Mouse (Mus musculus): ENCODE results near the gene Tmem267. TPM values are rescaled to one million over a fixed set of nuclear protein-coding genes. Genes with fewer than 3 reads are reported as not detected.
A peak's percentile ranks its signal among the peaks of the same experiment; 100 is the strongest.

The Tmem267 gene
- total RNA-seq, 2 experiments from 2014 or later: 14.5 to 29.4 TPM

- DNase-seq (ENCODE audit: low spot score): no peak
These were observed 131.0 kb downstream of the Tmem267 start for GRCm38 (mm10) chr13:119618841-119619240.

- DNase-seq (ENCODE audit: low spot score): peak; percentile 48
These were observed 131.9 kb downstream of the Tmem267 start for GRCm38 (mm10) chr13:119619735-119620134.

GRCm38 (mm10) chr13:119623634-119624033 is 135.8 kb downstream of the Tmem267 start, which contains the start of gene Ccl28:
Gene Ccl28, plus strand, starts transcription at chr13:119623819.
- no peak for DNase-seq (ENCODE audit: low spot score)

GRCm38 (mm10) chr13:119625952-119626351 is 138.1 kb downstream of the Tmem267 start:
- peak; percentile 19 for DNase-seq (ENCODE audit: low spot score)

- DNase-seq (ENCODE audit: low spot score): peak; percentile 80
These were observed 143.8 kb downstream of the Tmem267 start for GRCm38 (mm10) chr13:119631482-119632155.

GRCm38 (mm10) chr13:119632156-119632548 is 144.3 kb downstream of the Tmem267 start:
- no peak for DNase-seq (ENCODE audit: low spot score)

- DNase-seq (ENCODE audit: low spot score): no peak
These were observed 147.7 kb downstream of the Tmem267 start for GRCm38 (mm10) chr13:119635496-119635895.

- DNase-seq (ENCODE audit: low spot score): no peak
These were observed 150.0 kb downstream of the Tmem267 start for GRCm38 (mm10) chr13:119637837-119638236.

GRCm38 (mm10) chr13:119638449-119638848 is 150.6 kb downstream of the Tmem267 start:
- DNase-seq (ENCODE audit: low spot score): no peak

- no peak for DNase-seq (ENCODE audit: low spot score)
These were observed 151.5 kb downstream of the Tmem267 start for GRCm38 (mm10) chr13:119639302-119639701.

- peak; percentile 7 for DNase-seq (ENCODE audit: low spot score)
These were observed 152.7 kb downstream of the Tmem267 start for GRCm38 (mm10) chr13:119640504-119640903.

GRCm38 (mm10) chr13:119641145-119641544 is 153.3 kb downstream of the Tmem267 start:
- DNase-seq (ENCODE audit: low spot score): no peak

- no peak for DNase-seq (ENCODE audit: low spot score)
These were observed 156.9 kb downstream of the Tmem267 start for GRCm38 (mm10) chr13:119644769-119645168.

GRCm38 (mm10) chr13:119646511-119646910 is 158.7 kb downstream of the Tmem267 start:
- no peak for DNase-seq (ENCODE audit: low spot score)

GRCm38 (mm10) chr13:119648891-119649698 is 161.3 kb downstream of the Tmem267 start:
- DNase-seq (ENCODE audit: low spot score): no peak

- no peak for DNase-seq (ENCODE audit: low spot score)
These were observed 161.8 kb downstream of the Tmem267 start for GRCm38 (mm10) chr13:119649699-119650046.

GRCm38 (mm10) chr13:119654734-119655133 is 166.9 kb downstream of the Tmem267 start:
- DNase-seq (ENCODE audit: low spot score): no peak

GRCm38 (mm10) chr13:119656246-119656645 is 168.4 kb downstream of the Tmem267 start:
- DNase-seq (ENCODE audit: low spot score): no peak

- no peak for DNase-seq (ENCODE audit: low spot score)
These were observed 169.1 kb downstream of the Tmem267 start for GRCm38 (mm10) chr13:119656846-119657416.
